Mouse (Mus musculus): ENCODE data around the gene Ino80b.

Ino80b gene

DNA sequence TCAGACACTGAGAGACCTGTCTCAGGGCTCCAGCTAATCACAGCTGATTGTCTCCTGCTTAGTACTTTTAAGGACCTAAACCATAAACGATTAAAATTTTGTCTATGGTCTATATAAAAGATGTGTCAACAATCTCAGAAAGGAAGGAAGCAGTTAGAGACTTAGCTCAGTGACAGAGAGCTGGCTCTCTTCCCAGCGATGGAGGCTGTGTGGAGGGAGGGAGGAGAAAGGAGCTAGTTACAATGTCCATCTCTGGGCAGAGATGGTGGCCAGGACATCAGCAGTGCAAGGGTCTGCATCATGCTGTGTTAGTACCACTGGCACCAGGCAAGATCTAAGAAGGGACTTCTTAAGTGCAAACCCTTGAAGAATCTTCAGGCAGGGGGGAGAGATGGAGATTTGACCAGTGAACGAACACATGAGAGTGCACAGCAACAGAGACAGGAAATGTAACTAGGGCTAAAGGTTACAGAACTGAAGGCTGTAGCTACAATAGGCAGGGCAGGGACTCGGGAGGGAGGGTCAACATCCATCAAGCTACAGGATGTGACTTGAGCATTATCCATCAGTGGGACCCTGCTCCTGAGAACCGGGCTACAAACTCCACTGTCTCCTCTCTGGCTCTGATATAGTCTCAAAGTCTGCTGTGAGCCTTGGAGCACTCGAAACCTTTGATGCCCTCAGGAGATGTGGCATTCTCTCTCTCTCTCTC, 32.7 kb downstream of the Ino80b start:
- in situ Hi-C loops (cut with MboI; ENCODE audit: low sequenced_read_pairs): no loop called here

DNA sequence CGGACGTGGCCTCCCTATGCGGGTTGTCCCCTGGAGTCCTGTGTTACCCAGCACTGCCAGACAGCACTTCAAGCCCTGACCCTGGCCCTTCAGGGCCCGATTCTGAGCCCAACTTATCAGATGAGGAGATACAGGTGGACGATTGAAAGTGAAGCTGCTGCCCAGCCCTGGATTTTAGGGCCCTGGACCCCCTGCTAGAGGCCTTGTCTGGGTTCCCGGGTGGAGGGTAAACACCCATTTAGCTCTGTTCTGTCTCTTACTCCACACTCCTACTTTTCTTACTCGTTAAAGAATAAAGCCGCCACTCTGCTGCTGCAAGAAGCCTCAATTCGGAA, 37.3 kb downstream of the Ino80b start:
- in situ Hi-C loops (cut with MboI; ENCODE audit: low sequenced_read_pairs): no loop called here

DNA sequence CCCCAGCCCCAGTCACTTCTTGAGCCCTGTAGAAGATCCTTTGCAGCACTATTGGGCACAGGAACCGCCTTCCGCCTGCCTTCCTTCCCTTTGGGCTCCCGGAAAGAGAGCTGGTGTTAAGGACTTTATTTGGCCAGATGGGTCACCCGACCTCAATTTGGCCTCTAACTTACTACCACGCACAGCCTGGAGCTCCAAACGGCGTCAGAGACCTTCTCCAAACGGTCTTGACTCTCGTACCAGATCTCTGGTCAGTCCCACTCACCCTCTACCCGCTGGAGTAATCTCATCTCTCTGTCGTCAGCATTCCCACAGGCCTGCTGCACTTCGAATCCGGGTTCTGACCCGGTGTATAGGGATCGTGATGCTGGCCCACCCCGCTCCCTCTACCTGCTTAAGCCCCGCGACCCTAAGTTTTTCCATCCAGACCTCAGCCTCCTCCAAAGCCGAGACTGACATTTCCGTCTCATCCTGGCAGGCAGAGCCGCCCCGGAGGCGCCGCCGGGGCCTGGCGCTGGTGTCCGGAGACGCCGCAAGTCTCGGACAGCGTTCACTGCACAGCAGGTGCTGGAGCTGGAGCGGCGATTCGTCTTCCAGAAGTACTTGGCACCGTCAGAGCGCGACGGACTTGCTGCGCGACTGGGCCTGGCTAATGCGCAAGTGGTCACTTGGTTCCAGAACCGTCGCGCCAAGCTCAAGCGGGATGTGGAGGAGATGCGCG, 37.9 kb downstream of the Ino80b start:
- in situ Hi-C loops (cut with MboI; ENCODE audit: low sequenced_read_pairs): no loop called here

DNA sequence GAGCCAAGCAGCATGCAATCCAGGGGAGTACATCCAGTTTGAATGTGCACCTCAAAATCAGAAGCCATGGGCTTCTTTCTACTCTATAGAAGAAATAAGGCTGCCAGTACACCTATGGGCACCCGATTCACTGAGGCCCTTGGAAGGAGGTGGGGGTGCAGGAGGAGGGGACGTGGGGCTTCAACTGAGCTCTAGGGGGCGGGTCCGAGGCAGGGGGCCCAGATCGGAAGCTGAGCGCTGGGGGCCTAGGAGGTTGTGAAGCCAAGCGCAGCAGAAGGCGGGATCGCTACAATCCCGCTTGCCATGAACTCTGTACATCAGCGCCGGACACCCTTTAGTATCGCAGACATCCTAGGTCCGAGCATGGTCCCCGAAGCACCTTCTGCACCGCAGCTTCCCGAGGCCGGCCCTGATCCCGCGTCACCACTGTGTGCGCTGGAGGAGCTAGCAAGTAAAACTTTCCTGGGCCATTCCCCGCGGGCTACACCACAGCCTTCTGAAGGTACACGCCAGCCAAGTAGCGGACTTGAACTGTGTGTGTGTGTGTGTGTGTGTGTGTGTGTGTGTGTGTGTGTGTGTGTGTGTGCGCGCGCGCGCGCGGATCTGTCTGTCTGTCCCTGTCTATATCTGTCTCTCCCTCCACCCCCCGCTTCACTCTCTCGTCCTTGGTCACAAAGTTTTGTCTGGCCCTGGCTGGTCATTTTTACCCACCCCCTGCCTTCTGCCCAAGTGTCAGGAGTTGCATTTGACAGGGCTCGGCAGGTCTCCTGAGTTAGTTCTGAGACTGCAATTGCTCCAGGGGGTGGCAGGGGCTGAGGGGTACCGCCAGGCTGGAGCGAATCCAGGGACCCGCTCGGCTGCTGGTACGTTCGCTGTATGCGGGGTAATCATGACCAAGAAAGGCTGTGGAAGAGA, 38.9 kb downstream of the Ino80b start, which contains the start of gene Lbx2:
Lbx2 (plus strand) TSS at position 247 of the 915 bp plus-strand sequence.
- in situ Hi-C loops (cut with MboI; ENCODE audit: low sequenced_read_pairs): no loop called here

DNA sequence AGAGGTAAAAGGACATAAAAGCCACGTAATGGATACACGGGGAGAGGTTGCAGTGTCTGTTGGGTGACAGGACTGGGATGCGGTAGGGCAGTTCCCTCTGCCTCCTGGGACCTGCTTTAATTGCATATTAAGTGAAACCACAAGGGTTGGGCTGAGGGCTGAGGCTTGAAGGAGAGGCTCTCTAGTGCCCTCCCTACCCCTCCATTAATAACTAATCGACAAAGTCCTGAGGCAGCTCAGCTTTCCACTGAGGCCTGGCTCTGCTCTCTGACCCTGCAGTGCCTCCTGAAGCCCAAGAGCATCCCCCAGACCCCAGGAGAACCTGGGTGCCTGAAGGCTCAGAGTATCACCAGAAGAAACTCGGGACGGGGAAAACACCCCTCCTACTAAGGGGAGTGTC, 40.8 kb downstream of the Ino80b start:
- in situ Hi-C loops (cut with MboI; ENCODE audit: low sequenced_read_pairs): no loop called here

DNA sequence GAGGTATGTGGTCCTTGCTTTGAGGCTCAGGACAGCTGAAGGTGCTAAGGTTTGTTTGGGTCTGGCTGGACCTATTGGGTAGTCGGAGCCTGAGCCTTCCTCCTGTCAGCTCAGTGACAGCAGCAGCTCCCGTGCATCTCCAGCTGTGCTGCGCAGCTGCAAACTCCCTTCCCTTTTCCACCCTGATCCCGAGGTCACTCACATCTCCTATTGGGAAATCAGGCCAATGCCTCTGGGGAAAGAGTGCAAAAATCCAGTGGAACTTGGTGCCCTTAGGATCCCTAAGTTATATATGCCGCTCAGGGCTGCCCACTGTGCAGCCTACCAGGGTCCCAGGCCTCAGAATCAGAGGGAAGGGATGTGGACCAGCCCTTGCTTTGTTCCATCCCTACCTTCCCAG, 41.7 kb downstream of the Ino80b start:
- in situ Hi-C loops (cut with MboI; ENCODE audit: low sequenced_read_pairs): no loop called here

DNA sequence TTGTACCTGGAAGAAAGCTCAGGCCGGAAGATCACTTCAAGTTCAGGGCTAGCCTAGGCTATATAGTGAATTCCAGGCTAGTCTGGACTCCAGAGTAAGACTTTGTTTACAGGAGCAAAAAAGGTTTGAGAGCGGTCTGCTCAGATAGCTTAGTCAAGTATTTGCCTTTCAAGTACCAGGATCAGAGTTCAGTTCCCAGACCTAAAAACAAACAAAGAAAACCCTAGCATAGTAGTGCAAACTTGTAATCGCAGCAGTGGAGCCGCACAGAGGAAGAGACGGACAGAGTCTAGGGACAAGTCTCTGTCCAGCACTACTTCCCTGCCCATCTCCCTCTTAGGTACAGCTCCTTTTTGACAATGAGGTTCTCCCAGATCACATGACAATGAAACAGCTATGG, 45.0 kb downstream of the Ino80b start:
- in situ Hi-C loops (cut with MboI; ENCODE audit: low sequenced_read_pairs): no loop called here

DNA sequence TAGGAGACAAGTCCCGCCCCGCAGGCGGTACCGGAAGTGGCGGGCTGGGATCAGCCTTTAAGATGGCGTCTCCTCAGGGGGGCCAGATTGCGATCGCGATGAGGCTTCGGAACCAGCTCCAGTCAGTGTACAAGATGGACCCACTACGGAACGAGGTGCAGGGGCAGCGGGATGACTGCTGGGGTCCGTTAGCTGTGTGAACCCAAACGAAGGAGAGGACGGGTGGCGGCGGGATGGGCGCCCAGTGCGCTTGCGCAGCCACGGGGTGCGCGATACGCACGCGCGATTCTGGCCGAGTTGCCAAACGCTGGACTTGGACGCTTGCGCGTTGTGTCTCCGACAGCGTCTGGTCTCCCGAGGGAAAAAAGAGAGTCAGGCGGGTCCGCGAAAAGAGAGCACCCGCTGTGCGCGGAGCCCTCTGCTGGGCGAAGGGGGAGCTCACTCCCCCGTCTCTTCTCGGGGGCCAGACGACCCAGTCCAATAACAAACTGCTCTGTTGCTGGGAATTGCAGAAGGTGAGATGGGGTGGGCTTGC, 46.8 kb downstream of the Ino80b start:
- in situ Hi-C loops (cut with MboI; ENCODE audit: low sequenced_read_pairs): no loop called here

DNA sequence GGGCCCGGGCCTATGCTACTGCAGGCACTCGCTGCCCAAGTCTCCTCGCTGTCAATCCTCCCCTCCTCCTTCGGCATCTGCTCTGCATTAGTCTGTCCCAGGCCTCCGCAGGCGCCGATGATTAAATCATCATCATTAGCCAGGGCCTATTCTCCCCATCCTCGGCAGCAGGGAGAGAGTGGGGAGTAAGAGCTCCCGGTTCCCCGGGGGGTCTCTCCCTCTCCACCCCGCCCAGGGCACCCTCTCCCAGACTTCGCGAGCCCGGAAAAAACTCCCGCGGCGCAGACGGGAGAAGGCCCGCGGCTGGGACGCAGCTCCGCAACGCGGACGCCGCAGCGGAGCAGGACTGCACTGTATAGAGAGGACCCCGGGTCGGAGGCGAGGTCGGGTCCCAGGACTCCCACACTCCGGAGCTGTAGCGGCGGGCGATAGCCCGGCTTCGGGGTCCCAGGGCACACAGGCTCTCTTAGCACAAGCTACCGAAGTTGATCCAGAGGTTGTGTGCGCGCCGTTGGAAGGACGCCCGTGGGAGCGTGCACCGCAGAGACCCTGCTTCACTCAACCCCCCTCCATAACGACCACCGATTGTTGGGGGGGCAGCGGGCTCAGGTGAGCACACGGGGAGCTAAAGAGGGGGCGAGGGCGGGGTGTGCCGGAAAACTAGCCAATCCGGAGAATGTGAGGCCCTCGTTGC, 47.5 kb downstream of the Ino80b start, which contains the start of gene Pcgf1:
Pcgf1 (plus strand) TSS at position 240 of the 694 bp plus-strand sequence.
- in situ Hi-C loops (cut with MboI; ENCODE audit: low sequenced_read_pairs): no loop called here

DNA sequence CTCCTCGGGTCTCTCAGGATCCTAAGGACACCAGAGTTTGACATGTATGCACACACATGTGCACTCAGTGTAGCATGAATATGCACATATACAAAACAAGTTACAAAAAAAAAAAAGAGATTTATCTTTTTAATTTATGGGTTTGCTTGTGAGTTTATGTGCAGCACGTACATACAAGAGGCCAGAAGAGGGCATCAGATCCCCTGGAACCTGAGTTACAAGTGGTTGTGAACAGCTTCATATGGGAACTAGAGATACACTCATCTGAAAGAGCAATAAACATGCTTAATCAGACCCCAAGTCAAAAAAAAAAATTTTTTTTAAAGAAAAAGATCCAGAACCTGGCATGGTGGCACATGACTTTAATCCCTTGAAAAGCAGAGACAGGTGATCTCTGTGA, 50.3 kb downstream of the Ino80b start:
- in situ Hi-C loops (cut with MboI; ENCODE audit: low sequenced_read_pairs): no loop called here

Measured in CH12F3 (cell line).